Mouse (Mus musculus) midbrain, embryonic 10.5 days (tissue): ENCODE data around the gene Kcnk7. TPM values are rescaled to one million over a fixed set of nuclear protein-coding genes. Genes with fewer than 3 reads are reported as not detected.
A peak's percentile ranks its signal among the peaks of the same experiment; 100 is the strongest.

Experiments
- DNase-seq: peaks from one replicate; pipeline ENCODE4 v3.0.0-alpha.2; 2017; ENCODE audit warnings: low spot score
- H3K27ac ChIP-seq: fragments of 300-500 bp; sonication (generic); replicated peaks from 2 replicates; pipeline ENCODE4 v1.5.1; 2016; ENCODE audit warnings: mild to moderate bottlenecking
- H3K27me3 ChIP-seq: fragments of 300-500 bp; sonication (generic); 2 replicates; pipeline ENCODE4 v1.6.1; 2016; ENCODE audit warnings: low read depth, mild to moderate bottlenecking; ENCODE audit not compliant: poor library complexity, severe bottlenecking
- H3K36me3 ChIP-seq: fragments of 300-500 bp; sonication (generic); 2 replicates; pipeline ENCODE4 v1.6.1; 2016; ENCODE audit warnings: mild to moderate bottlenecking, moderate library complexity
- H3K4me1 ChIP-seq: fragments of 300-500 bp; sonication (generic); 2 replicates; pipeline ENCODE4 v1.6.1; 2016
- H3K4me3 ChIP-seq: fragments of 300-500 bp; sonication (generic); 2 replicates; pipeline ENCODE4 v1.5.1; 2016; ENCODE audit warnings: mild to moderate bottlenecking, moderate library complexity
- H3K9me3 ChIP-seq: fragments of 300-500 bp; sonication (generic); replicated peaks from 2 replicates; pipeline ENCODE4 v1.6.1; 2016; ENCODE audit warnings: mild to moderate bottlenecking
- WGBS: fragments of 180-500 bp; shearing (Covaris S2); methylation state at CpG from one replicate; pipeline ENCODE4 v1.1.7; 2016; 5-methylcytosine and 5-hydroxymethylcytosine counted together
- polyA plus RNA-seq: library from polyadenylated mRNA; unstranded; fragments of >200 nt; fragmentation: Nextera tagmentation; extraction: Ambion mirVana; gene quantifications from 2 replicates; pipeline ENCODE4 v1.2.1, GENCODE M21; 2016

The Kcnk7 gene
- polyA plus RNA-seq, 1 experiment from 2014 or later: not detected

GRCm38 (mm10) chr19:5692913-5693396 lies 11.2 kb upstream of the Kcnk7 start:
- 0 out of 2 replicates have a peak overlapping the region, but pooled peaks have one; percentile 59 for H3K27ac ChIP-seq
- H3K27me3 ChIP-seq: peaks cover 20% of the 10 kb centered on the region
- H3K9me3 ChIP-seq: no peaks in the 10 kb centered on the region
- H3K4me3 ChIP-seq: peak overlapping the region; percentile 90
- H3K4me1 ChIP-seq: peaks cover 62% of the 10 kb centered on the region
- DNase-seq: no peak
- WGBS: 79% methylated on average over 10 of the region's 10 CpGs
- H3K36me3 ChIP-seq: peaks cover 70% of the 10 kb centered on the region

- peaks cover 20% of the 10 kb centered on the region for H3K27me3 ChIP-seq
- no peak overlapping the region for H3K27ac ChIP-seq
- no peak overlapping the region for H3K4me3 ChIP-seq
- peaks cover 59% of the 10 kb centered on the region for H3K4me1 ChIP-seq
- DNase-seq: no peak
- peaks cover 79% of the 10 kb centered on the region for H3K36me3 ChIP-seq
- 87% methylated on average over 6 of the region's 6 CpGs for WGBS
- H3K9me3 ChIP-seq: no peaks in the 10 kb centered on the region
Observed at GRCm38 (mm10) chr19:5693801-5694200, 10.4 kb upstream of the Kcnk7 start.

DNA sequence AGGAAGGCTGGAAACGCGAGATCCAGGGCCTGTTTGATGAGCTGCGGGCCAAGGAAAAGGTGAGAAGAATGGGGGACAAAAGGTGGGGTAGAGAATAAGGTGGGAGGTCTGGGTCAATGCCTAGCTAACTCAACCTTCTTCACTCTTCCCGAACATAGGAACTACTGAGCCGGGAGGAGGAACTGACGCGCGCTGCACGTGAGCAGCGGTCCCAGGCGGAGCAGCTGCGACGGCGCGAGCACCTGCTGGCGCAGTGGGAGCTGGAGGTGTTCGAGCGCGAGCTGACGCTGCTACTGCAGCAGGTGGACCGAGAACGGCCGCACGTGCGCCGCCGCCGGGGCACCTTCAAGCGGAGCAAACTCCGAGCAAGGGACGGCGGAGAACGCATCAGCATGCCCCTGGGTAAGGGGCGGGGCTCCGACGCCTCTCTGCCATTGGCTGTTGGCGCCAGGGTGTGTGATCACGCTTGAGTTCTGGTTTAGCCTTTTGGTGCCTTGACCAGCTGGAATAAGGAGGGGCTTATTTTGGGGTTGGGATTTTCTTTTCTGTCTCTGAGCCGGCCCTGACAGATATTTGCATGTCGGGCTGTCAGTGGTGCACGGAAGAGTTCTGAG lies 8.2 kb upstream of the Kcnk7 start:
- H3K36me3 ChIP-seq: peaks cover 94% of the 10 kb centered on the region
- H3K4me3 ChIP-seq: peak overlapping the region; percentile 51
- H3K27ac ChIP-seq: peak overlapping the region; percentile 47; the same call in 1 of the 2 replicates
- H3K27me3 ChIP-seq: peaks cover 20% of the 10 kb centered on the region
- H3K4me1 ChIP-seq: peaks cover 41% of the 10 kb centered on the region
- DNase-seq: peak; percentile 67
- no peaks in the 10 kb centered on the region for H3K9me3 ChIP-seq
- 10% methylated on average over 41 of the region's 41 CpGs for WGBS

DNA sequence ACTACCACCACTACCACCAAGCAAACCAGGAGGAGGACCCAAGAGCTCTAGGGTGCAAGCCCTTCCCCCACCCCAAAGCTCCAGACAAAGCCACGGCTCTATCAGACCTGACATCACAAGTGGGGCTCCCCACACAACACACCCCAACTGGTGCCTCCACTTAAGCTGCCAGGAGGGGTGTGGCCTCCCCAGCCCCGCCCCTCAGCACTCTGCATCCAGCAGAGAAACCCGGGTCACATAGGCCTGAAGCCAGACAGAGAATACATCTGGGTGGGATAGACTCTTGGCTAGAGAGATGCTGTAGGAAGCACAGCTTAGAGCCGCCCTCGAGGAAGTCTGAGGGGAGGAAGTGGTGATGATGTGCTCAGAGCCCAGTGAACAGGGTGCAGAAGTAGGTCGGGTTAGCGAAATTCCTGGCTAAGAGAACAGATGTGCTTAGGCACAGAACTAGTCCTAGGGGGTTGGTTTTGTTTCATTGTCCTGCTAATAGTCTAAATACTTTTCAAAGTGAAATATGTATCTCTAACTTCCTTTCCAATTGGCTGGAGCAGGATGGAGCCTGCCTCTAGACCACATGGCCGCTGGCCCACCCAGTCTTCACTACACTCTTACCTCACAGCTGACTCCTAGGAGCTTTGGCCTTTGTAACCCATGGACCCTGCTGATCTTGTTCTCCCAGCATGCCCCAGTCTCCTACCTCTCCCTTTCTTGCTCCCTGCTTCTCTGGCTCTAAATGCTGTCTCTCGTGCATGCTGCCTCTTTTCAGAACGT lies 819 bp downstream of the Kcnk7 start:
- 54% methylated on average over 10 of the region's 10 CpGs for WGBS
- H3K27me3 ChIP-seq: no peaks in the 10 kb centered on the region
- 0 out of 2 replicates have a peak overlapping the region, but pooled peaks have one; percentile 4 for H3K27ac ChIP-seq
- H3K36me3 ChIP-seq: peaks cover 74% of the 10 kb centered on the region
- H3K9me3 ChIP-seq: no peaks in the 10 kb centered on the region
- no peak for DNase-seq
- H3K4me3 ChIP-seq: no peak overlapping the region
- H3K4me1 ChIP-seq: peaks cover 11% of the 10 kb centered on the region

DNA sequence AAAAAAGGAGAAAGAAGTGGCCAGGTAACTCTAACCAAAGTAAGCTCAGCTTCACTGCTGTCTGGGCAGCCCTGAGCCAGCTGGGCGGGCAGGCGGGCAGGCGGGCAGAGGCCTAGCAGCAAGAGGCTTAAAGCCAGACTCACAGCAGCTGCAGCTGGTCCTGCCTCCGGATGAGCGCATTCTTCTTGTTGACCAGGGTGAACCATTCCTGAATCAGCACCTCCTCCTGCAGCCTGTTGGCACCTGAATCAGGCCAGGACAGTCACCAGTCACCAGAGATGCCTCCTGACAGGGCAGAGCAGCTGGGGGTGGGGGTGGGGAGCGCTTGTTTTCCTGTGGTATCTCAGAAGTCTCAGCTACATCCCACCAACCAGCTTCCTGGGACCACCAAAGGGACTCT lies 5.9 kb downstream of the Kcnk7 start:
- no peaks in the 10 kb centered on the region for H3K9me3 ChIP-seq
- H3K4me3 ChIP-seq: no peak overlapping the region
- H3K27ac ChIP-seq: no peak overlapping the region
- no peaks in the 10 kb centered on the region for H3K27me3 ChIP-seq
- no peak for DNase-seq
- peaks cover 15% of the 10 kb centered on the region for H3K4me1 ChIP-seq
- WGBS: 91% methylated on average over 6 of the region's 6 CpGs
- peaks cover 81% of the 10 kb centered on the region for H3K36me3 ChIP-seq

DNA sequence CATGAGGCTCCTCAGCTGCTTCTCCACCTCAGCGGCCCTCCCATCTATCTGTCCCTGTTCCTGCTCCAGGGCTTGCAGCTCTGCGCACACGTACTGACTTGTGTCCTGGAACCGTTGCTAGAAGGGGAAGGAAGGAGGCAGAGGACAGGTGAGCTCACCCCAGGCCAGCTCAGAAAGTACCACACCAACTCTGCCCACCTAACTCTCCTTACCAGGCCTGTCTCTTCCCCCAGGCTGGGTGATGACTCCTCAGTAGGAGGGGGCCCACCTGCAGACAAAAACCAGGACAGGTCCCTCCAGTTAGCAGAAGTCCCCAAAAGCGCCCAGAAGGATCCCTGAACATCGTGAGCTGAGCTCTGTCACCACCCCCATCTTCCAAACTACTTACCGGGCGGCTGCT lies 6.4 kb downstream of the Kcnk7 start:
- no peaks in the 10 kb centered on the region for H3K9me3 ChIP-seq
- no peak for DNase-seq
- peaks cover 16% of the 10 kb centered on the region for H3K4me1 ChIP-seq
- no peak overlapping the region for H3K4me3 ChIP-seq
- H3K27me3 ChIP-seq: peaks cover 2% of the 10 kb centered on the region; the same call in 1 of the 2 replicates
- H3K27ac ChIP-seq: no peak overlapping the region
- 78% methylated on average over 8 of the region's 8 CpGs for WGBS
- peaks cover 85% of the 10 kb centered on the region for H3K36me3 ChIP-seq

DNA sequence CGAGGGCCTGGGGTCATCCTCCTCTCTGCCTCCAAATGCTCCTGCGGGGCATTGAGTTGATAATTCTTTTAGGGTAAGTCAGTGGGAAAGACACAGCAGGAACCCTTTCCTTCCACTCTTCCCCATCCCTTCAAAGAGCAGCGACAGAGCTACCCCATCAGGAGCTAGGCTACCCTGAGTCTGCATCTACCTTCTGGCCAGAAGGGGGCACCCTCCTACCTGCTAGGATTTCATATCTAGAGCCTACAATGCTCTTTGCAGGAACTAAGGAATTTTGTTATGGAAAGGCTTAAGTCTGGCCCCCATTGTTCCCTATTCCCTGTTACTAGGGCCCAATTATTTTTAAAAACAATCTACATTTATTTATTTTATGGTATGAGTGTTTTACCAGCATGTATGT lies 7.1 kb downstream of the Kcnk7 start:
- Histone ChIP-seq H3K36me3 (peaks cover 85% of the 10 kb centered on the region), H3K9me3 (no peaks in the 10 kb centered on the region), H3K27ac (no peak overlapping the region), H3K27me3 (peaks cover 8% of the 10 kb centered on the region; the same call in 1 of the 2 replicates), H3K4me1 (peaks cover 23% of the 10 kb centered on the region), H3K4me3 (no peak overlapping the region)
- 2% methylated on average over 3 of the region's 3 CpGs for WGBS
- peak; percentile 52 for DNase-seq

GRCm38 (mm10) chr19:5711907-5712460 lies 7.8 kb downstream of the Kcnk7 start:
- no peak for DNase-seq
- Histone ChIP-seq H3K4me3 (no peak overlapping the region), H3K27ac (no peak overlapping the region), H3K36me3 (peaks cover 83% of the 10 kb centered on the region), H3K9me3 (no peaks in the 10 kb centered on the region), H3K4me1 (peaks cover 30% of the 10 kb centered on the region), H3K27me3 (peaks cover 13% of the 10 kb centered on the region)
- WGBS: 92% methylated on average over 14 of the region's 14 CpGs

GRCm38 (mm10) chr19:5713255-5713654 lies 9.1 kb downstream of the Kcnk7 start:
- H3K9me3 ChIP-seq: no peaks in the 10 kb centered on the region
- H3K27ac ChIP-seq: no peak overlapping the region
- peaks cover 23% of the 10 kb centered on the region for H3K27me3 ChIP-seq

GRCm38 (mm10) chr19:5713730-5714129 lies 9.6 kb downstream of the Kcnk7 start:
- peaks cover 84% of the 10 kb centered on the region for H3K36me3 ChIP-seq
- 25% methylated on average over 2 of the region's 2 CpGs for WGBS
- H3K27me3 ChIP-seq: peaks cover 23% of the 10 kb centered on the region
- no peak overlapping the region; the same call in 1 of the 2 replicates for H3K4me3 ChIP-seq
- H3K27ac ChIP-seq: no peak overlapping the region; the same call in 1 of the 2 replicates
- H3K9me3 ChIP-seq: no peaks in the 10 kb centered on the region
- peaks cover 37% of the 10 kb centered on the region for H3K4me1 ChIP-seq
- no peak for DNase-seq

More at GRCm38 (mm10) chr19:5713255-5713654, 9.1 kb downstream of the Kcnk7 start:
- 83% methylated on average over 5 of the region's 5 CpGs for WGBS
- peaks cover 84% of the 10 kb centered on the region for H3K36me3 ChIP-seq
- H3K4me3 ChIP-seq: no peak overlapping the region
- no peak for DNase-seq
- peaks cover 37% of the 10 kb centered on the region for H3K4me1 ChIP-seq

GRCm38 (mm10) chr19:5715793-5716688 lies 11.9 kb downstream of the Kcnk7 start:
- H3K4me3 ChIP-seq: peak overlapping the region; percentile 45
- H3K27me3 ChIP-seq: peaks cover 23% of the 10 kb centered on the region
- peaks cover 84% of the 10 kb centered on the region for H3K36me3 ChIP-seq
- peaks cover 37% of the 10 kb centered on the region for H3K4me1 ChIP-seq
- 14% methylated on average over 43 of the region's 43 CpGs for WGBS
- H3K27ac ChIP-seq: peak overlapping the region; percentile 58
- DNase-seq: peak; percentile 60
- H3K9me3 ChIP-seq: no peaks in the 10 kb centered on the region

GRCm38 (mm10) chr19:5716955-5717354 lies 12.8 kb downstream of the Kcnk7 start:
- H3K4me3 ChIP-seq: peak overlapping the region; percentile 4; the same call in 1 of the 2 replicates
- DNase-seq: no peak
- H3K9me3 ChIP-seq: no peaks in the 10 kb centered on the region
- peaks cover 87% of the 10 kb centered on the region for H3K36me3 ChIP-seq
- peaks cover 23% of the 10 kb centered on the region for H3K27me3 ChIP-seq
- peaks cover 37% of the 10 kb centered on the region for H3K4me1 ChIP-seq
- 60% methylated on average over 10 of the region's 10 CpGs for WGBS
- no peak overlapping the region for H3K27ac ChIP-seq
